Mouse (Mus musculus) embryo, embryonic 9.5 days (tissue): Measurements from ENCODE around the gene 3830406C13Rik.
"Not testable (repeated sequence)": the region's sequence is repeated elsewhere in the genome, so short reads cannot be mapped to it uniquely, and the experiment has no call there.

Source experiments
- DNase-seq: peaks from one replicate; pipeline ENCODE4 v3.0.0-alpha.2; 2017; ENCODE audit errors: extremely low spot score

Gene 3830406C13Rik

DNA sequence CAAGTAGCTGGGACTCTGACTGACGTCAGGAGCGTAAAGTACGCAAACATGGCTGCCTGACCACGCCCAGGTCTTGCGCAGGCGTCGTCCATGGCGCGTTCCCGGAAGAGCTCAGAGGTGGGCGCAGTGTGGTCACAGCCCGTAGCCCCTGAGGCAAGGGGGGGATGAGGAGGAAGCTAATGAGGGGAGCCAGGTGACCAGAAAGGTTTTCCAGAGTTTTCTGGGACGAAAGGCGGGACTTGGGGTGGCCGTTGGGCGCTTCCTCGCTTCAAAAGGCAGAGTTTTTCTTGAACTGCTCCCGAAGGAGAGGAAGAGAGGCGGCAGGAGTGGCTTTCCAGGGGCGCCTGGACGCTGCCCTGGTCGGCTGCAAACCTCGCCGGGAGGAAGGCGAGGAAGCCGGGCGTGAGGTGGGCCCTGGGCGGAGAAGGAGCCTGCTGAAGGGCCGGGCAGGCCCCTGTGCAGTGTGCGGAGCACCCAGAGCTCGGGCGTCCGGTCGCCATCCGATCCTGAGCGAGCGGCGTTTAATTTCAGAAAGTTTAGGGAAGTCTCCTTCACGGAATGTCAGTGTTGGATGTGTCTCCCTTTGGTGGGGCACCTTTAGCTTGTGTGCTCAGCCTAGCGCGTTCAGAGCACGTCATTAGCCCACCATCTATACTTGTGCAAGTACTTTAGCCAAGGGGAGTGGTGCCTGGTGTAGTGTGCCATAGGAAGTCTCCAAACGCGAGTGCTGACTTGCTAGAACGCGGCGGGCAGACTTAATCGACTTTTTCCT is at the start of gene 3830406C13Rik:
Gene 3830406C13Rik, plus strand, starts transcription at position 33 of the 772 bp plus-strand sequence.
- DNase-seq: peak; percentile 87

DNA sequence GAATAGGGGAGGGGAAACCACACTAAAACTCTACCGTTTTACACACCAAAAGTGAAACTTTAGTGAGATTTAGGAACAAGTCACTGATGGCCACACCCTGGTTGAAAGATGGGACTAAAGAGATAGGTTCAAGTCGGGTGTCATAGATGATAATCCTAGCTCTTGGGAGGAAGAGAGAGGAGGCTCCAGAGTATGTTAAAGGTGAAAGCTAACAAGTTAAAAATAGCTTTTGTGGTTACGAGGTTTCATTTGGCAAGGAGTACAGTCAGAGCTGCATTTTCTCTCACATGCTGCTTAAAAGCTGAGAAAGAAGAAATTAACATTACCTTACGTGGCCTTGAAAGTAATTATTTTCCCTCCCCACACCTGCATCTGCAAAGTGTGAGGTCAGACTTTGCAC is 40.2 kb upstream of the 3830406C13Rik start:
- DNase-seq: no peak

DNA sequence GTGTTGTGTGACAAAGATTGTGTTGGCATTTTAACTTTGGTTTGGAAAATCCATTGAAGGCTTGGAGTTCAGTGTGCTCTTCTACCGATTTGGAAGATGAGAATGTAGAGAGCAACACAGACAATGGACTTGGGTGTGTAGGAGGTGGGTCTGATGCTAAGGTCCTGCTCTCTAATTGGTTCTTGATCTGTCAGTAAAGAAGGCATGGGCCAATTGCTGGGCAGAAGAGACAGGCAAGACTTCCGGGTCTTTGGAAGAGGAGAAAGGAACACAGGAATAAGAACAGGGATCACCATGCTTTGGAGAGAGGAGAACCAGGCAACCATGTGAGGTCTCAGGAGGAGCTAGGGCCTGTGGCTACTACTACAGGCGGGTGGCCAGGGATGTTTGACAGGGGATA is 7.9 kb upstream of the 3830406C13Rik start:
- no peak for DNase-seq

DNA sequence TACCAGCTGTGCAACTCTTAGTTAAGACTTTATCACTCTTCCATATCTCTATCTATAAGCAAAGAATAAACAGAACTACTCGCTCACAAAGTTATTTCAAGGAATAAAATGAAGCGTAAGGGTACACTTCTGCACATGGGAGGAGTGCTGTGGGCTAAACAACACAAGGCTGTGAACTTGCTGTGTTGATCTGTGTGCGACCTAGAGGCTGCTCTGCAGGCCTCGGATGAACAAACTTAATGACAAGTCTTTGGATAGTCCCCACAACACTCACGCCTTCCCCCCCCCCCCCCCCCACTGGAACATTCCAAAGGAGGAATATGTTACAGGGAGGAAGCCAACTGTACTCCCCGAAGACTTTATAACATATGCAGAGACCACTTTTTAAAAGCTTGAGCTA is 332 bp upstream of the 3830406C13Rik start, which contains the start of gene Gm49355:
Gene Gm49355, plus strand, starts transcription at position 336 of the 400 bp plus-strand sequence.
- DNase-seq: no peak

DNA sequence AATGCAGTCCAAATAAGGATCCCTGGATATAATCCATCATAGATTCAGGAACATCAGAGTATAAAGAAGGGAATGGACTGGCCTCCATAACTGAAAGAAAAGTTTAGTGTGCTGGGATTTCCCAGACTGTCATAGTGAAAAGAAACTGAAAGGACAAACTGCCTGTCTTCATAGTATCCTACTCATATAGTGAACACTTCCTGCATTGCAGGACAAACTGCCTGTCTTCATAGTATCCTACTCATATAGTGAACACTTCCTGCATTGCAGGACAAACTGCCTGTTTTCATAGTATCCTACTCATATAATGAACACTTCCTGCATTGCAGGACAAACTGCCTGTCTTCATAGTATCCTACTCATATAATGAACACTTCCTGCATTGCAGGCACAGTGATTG is 5.8 kb downstream of the 3830406C13Rik start:
- DNase-seq: not testable (repeated sequence)

DNA sequence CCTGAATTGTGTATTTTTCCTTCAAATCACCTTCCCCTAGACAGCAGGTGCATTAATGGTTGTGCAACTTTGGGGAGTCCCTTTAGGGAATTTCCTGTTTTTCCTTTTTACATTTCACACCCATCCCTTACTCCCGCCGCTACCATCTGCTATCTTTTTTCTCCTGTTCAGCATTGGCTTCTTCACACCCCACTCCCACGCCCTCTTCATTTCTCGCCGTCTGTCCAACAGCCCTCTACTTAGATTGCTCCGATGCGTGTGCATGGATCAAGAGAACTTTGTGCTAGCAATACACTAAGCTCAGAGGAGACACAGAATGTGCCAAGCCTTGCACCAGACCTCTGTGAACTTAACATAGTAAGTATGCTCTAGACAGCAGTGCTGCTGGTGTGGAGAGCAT is 12.4 kb downstream of the 3830406C13Rik start:
- no peak for DNase-seq

DNA sequence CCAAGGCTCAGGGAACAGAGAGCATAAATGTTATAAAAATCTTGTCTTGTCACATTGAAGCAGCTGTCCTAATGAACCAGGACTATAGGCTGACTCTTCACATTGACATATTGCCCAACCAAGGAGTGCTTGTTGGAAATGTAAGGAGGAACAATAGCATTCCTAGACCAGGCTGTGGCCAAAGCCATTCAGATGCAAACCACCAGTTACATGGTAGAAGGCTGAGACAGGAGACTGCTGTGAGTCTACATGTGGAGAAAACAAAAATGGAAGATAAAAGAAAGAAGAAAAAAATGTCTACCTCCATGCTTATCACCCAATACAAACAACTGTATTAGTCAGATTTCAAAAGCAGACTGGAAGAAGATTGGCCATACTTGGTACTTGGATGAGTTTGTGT is 15.2 kb downstream of the 3830406C13Rik start:
- no peak for DNase-seq

DNA sequence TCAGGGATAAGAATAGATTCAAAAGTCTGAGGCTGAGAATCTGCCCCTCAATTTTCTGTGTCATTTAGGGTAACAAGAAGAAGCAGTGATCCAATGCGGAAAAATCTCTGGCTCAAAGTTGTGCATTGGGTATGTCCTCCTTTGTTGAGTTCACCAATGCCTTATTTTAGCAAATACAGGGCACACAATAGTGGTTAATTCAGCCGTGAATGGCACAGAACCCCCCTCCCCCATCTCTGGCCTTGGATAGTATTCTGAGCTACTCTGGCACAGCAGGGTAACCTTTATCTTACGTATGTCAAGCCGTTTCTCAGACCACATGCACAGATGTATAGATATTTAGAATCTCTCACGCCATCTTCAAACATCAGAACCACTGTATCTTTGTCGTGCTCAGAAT is 15.7 kb downstream of the 3830406C13Rik start:
- DNase-seq: no peak

DNA sequence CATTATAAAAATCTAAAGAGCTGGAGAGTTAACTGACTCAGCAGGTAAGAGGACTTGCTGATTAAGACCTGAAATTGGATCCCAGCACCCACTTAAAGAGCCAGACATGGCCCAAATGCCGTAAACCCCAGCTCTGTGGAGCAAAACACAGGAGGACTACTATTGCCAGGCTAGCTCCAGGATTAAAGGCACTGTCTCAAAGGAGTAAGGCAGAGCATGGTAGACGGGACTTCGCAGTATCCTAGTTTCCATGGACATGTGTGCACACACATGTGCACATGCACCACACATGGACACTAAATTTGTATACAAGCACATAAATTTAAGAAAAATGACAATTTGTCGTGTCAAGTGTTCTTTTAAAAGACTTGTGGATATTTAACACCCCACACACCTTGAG is 16.3 kb downstream of the 3830406C13Rik start:
- DNase-seq: no peak

DNA sequence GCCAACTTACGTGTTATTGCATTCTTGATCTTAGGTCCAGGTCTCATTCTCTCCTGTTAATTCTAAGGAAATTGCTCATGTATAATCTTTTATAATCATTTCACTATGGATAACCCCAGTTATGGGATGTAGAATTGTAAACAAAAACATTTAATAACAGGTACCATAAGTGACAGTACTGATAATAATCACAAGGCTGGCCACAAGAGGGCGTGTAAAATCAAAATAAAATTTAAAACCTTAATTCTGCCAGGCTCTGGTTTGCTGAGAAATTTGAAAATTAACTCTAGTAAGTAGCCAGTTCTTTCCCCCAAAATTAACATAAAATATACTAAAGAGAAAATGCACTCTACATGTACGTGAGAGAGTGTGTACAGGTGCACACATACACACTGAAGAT is 16.7 kb downstream of the 3830406C13Rik start:
- no peak for DNase-seq

DNA sequence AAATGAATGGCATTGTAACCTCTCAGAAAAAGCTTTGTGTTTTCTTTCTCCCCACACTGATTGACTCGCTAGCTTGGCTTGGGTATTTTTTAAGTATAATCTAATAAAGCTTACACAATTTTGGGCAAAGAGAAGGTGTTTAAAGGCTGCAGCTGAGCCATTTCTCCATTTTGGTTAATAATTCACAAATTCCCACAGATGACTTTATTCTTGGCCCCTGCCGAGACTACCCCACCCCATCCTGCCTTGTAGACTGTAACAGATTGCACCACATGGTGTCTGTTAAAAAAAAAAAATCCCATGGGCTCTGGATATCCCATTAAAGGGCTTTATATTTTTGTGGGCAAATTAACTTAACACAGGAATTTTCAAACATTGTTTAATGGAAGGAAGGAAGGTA is 19.1 kb downstream of the 3830406C13Rik start:
- no peak for DNase-seq

DNA sequence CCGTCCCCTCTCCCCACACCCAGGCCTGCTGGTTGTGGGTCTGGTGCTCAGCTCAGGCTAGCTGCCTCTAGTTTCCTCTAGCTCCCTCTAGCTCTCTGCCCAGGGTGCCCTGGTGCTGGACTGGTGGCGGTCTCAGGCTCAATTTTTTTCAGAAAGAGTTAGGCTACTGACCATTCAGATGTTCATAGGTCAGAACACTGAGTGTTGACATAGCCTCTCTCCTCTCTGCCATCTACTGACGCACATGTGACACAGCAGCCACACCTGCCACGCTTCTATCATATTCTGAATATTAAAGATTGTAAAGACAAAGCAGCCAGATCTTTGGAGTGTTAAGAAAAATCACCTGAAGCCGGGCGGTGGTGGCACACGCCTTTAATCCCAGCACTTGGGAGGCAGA is 49.6 kb downstream of the 3830406C13Rik start:
- no peak for DNase-seq

DNA sequence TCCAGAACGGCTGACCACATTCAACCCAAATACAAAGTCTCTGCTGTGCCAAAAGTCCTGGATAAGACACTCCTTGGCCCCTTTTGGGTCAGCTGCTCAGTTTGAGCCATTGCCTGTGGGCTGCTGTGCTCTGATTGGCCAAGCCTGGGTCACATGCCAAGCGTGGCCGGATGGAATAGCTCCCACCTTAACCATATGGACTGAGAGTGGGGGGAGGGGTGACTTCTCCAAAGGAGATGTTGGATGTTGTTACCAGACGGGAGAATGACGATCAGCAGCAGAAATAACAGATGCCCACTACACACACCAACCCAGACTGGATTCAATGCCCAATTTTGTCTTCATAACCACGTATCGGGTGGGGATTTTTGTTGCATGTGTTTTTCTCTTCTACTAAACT is 51.0 kb downstream of the 3830406C13Rik start:
- DNase-seq: no peak

DNA sequence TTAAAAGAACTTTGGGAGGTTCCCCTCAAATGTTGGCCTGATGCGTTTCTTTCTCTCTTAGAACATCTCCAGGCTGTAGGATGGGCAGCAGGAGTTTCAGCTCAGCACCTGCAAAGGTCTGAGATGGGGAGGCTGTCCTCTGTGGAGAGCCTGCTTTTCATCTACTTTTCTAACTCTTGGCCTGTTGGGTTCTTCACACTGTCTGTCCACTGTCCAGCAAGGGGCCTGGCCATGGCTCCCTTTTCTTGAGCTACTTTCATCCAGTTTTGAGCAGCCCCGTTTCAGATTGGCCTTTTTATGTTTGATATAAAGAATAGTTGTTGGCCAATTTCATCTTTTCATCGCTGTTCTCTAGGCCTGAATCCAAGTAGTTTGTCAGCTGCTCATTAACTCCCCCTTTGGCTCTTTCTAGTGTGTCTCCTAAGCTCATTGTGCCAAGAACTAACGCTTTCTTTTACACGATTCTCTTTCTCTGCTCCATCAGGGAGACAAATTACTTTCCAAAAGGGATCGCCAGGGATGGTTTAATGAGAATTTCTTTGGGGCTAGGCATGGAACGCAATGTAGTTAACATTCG is 53.5 kb downstream of the 3830406C13Rik start:
- DNase-seq: no peak

DNA sequence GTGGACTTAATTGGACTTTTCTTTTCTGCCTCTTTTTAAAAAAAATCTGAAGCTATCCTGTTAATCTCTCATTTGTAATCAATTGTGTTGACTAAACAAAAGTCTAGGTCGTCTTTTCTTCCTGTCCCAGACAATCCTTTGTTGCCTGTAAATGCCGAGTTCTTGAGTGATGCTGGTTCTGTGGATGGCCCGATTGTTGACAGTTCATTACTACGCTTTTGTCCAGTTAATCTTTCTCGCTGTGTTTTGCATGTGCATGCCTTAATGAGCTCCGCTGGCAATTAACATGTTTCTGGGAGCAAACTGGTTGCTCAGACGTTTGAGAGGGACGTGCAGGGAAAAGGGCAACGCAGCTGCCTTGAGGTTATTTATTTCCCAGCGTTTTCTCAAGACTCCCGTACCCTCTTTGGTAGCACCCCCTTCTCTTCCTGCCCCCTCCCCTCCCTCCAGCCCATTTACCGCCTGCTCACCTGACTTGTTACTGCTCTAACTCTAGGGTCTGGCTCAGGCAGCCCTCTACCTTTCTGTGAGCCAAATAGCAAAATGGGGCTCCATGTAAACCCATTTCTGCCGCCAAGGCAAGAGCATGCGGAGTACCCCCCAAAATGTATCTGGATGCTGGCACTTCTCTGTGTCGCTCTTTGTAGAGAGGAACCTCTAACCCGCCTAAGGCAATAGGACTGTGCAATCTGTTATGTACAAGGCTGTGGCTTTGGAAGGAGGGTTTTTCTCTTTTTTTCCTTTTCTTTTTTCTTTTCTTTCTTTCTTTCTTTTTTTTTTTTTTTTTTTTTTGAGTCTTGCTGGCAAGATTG is 54.2 kb downstream of the 3830406C13Rik start:
- DNase-seq: peak; percentile 39

DNA sequence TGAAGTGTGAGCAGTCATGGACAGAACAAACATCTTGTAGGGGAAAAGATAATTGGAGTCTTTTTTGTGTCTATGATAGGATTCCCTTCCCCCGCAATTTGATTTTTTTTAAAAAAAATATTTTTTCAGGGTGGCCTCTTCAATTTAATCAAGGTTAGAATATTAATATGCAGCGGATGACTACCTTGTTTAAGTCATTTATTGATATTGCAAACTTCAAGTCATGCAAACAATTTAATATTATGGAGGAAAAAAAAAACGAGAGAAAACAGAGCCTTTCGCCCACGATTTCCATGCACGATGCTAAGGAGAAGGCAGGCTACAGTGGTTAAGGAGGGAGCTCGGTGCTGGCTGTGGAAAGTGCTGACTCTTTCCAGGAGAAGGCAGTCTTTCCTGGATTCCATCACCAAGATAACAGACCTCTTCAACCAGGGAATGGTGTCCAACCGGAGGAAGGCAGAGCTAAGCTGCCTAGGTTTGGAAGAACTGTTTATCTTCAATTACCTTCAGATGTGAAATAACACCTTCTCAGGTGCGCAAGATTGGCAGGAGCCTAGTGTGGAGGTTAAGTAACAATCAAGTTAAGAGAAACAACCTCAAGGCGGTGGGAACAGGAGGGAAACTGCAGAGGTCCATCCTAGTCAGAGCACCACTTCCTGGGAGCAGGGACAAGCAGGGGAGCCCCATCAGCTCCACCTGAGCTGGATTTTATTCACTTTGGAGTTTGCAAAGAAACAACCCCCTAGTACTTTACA is 55.0 kb downstream of the 3830406C13Rik start:
- no peak for DNase-seq

DNA sequence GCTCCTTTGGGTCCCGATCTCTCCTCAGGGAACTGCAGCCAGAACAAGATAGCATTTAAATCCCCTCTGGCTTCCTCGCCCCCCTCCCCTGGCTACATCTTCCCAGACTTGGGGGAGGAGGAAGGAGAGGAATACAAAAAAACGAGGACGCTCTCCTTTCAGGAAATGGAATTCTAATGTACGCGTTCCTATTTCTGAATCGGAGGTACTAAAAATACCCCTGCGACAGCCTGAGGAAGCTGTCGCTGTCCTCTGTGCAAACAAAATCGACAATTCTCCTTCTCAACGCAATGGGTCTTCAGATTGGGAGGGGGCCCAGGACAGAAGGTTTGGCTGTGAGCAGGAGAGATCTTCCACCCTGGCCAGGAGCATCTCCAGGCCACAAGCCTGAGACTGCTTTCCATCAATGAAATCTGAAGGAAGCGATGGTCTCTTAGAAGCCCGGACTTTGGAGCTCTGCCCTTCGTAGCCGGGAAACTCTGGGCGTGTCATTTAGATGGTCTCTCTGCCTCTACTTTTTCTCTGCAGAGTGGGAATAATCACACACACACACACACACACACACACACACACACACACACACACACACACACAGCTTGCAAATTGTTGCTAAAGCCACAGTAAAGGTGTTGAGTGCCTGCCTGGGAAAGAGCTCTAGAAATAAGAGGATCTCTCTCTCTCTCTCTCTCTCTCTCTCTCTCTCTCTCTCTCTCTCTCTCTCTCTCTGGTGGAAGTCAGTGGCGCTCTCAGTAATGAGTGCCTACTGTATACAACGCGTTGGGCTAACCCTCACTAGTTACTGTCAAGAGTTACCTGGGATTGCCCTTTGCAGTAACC is 56.5 kb downstream of the 3830406C13Rik start:
- DNase-seq: no peak

DNA sequence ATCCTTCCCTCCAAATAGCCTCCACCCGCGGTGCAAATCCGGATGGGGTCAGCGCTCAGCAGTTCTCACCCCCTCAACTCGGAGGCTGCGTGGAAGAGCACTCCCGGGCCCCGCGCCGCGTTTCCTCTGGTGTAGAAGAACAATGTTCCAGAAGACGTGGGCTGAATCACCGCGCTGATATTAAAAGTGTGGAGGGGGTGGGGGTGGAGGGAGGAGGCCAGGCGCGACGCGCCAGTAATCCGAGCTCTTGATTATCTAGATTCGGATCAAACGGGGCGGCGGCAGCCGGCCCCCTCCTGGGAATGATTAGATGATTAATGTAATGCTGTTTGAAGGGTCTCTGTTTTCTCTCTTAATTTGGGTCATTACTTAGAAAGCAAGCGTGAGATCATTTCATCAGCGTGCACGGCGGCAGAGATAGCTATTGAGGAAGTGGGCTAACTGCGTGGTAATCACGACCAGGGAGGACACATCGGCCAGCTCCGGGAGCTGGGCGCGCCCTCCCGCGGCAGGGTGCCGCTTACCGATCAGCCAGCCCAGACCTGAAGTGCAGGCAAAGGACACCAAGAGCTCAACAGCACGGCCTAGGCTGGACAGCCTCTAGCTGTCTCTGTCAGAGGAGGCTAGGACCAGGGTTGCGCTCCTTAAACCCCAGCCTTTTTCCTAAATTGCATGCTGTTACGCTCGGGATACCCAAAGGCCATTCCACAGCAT is 57.3 kb downstream of the 3830406C13Rik start:
- peak; percentile 68 for DNase-seq

DNA sequence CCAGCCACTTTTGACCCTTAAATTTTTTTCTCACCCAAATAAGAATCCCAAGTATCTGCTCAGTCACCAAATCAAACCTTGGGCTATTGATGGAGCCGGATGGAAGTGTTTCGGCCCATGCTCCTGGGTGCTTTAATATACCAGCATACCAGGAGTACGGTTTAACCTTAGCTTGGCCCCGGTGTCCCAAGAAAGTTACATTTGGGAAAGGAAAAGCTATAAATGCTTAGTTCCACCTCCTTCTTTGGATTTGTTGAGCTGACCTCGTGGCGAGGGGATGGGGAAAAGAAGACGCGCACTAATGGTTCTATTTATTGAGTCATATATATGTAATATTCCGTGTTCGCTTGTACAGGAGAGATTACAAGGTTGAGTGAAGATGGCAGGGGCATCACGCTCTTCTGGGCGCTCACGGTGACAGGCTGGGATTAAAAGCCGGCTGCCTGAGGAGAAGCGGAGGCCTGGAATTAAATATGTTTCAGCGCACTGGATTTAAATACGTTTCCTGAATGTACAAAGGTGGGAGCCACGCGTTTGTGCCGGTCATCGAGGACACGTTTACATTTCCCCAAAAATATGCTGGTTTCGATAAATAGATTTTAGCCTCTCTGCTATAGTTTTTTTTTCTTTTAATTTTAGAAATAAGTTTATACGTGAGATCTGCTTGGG is 58.0 kb downstream of the 3830406C13Rik start:
- no peak for DNase-seq
